Mouse (Mus musculus) liver, embryonic 15.5 days (tissue): ENCODE measurements around the gene Olfr1354. TPM values are rescaled to one million over a fixed set of nuclear protein-coding genes. Genes with fewer than 3 reads are reported as not detected.
"Not testable (repeated sequence)": the region's sequence is repeated elsewhere in the genome, so short reads cannot be mapped to it uniquely, and the experiment has no call there.

Experiments used
- ATAC-seq: fragments of 200-750 bp; cut with Nextera tagmentation; 2 replicates; pipeline ENCODE4 v1.8.0; 2017; ENCODE audit warnings: moderate number of reproducible peaks, mild to moderate bottlenecking, moderate library complexity; ENCODE audit not compliant: insufficient read depth
- H3K27ac ChIP-seq: fragments of 300-500 bp; sonication (generic); replicated peaks from 2 replicates; pipeline ENCODE4 v1.5.1; 2015; ENCODE audit warnings: mild to moderate bottlenecking, inconsistent platforms
- H3K27me3 ChIP-seq: fragments of 300-500 bp; sonication (generic); 2 replicates; pipeline ENCODE4 v1.6.1; 2015; ENCODE audit warnings: mild to moderate bottlenecking, inconsistent platforms
- H3K36me3 ChIP-seq: fragments of 300-500 bp; sonication (generic); replicated peaks from 2 replicates; pipeline ENCODE4 v1.6.1; 2015; ENCODE audit warnings: moderate library complexity, mild to moderate bottlenecking, inconsistent platforms
- H3K4me1 ChIP-seq: fragments of 300-500 bp; sonication (generic); replicated peaks from 2 replicates; pipeline ENCODE4 v1.6.1; 2015; ENCODE audit warnings: inconsistent platforms
- H3K4me2 ChIP-seq: fragments of 300-500 bp; sonication (generic); 2 replicates; pipeline ENCODE4 v1.6.1; 2015; ENCODE audit warnings: moderate library complexity, mild to moderate bottlenecking, inconsistent platforms
- H3K4me3 ChIP-seq: fragments of 300-500 bp; sonication (generic); replicated peaks from 2 replicates; pipeline ENCODE4 v1.5.1; 2015; ENCODE audit warnings: mild to moderate bottlenecking, inconsistent platforms
- H3K9ac ChIP-seq: fragments of 300-500 bp; sonication (generic); 2 replicates; pipeline ENCODE4 v1.6.1; 2015; ENCODE audit warnings: moderate library complexity, mild to moderate bottlenecking, inconsistent platforms
- H3K9me3 ChIP-seq: fragments of 300-500 bp; sonication (generic); replicated peaks from 2 replicates; pipeline ENCODE4 v1.6.1; 2016; ENCODE audit warnings: inconsistent platforms
- WGBS: fragments of 180-500 bp; shearing (Covaris S2); methylation state at CpG from one replicate; pipeline ENCODE4 v1.1.7; 2015; ENCODE audit warnings: mixed read lengths; ENCODE audit not compliant: insufficient replicate concordance; 5-methylcytosine and 5-hydroxymethylcytosine counted together
- polyA plus RNA-seq: library from polyadenylated mRNA; unstranded; fragments of >200 nt; fragmentation: Nextera tagmentation; extraction: Ambion mirVana; gene quantifications from 2 replicates; pipeline ENCODE4 v1.2.1, GENCODE M21; 2015

Gene Olfr1354
- not detected in 2 replicates for polyA plus RNA-seq

- not testable (repeated sequence) for H3K9ac ChIP-seq, H3K9me3 ChIP-seq, H3K4me2 ChIP-seq, ATAC-seq, H3K27me3 ChIP-seq, H3K4me3 ChIP-seq, H3K27ac ChIP-seq, H3K4me1 ChIP-seq, H3K36me3 ChIP-seq
- 40% methylated on average over 1 of the region's 1 CpGs for WGBS
These were observed at the start of gene Olfr1354 for GRCm38 (mm10) chr10:78912871-78913270. TSS of gene Olfr1354 (plus strand) at chr10:78913171.

- Histone ChIP-seq H3K4me2 (no peak within 1 kb of the TSS), H3K4me3 (no peak within 1 kb of the TSS), H3K36me3 (no peaks in the 10 kb centered on the region), H3K9me3 (no peaks in the 10 kb centered on the region), H3K27ac (no peak within 1 kb of the TSS), H3K27me3 (no peaks in the 10 kb centered on the region), H3K4me1 (no peaks in the 10 kb centered on the region), H3K9ac (no peak within 1 kb of the TSS)
- WGBS: 42% methylated on average over 2 of the region's 2 CpGs
- no peak for ATAC-seq
These were observed 37.7 kb upstream of the Olfr1354 start, which contains the start of gene Olfr1355 for GRCm38 (mm10) chr10:78875240-78875639. TSS of gene Olfr1355 (plus strand) at chr10:78875540.

- not testable (repeated sequence) for H3K9ac ChIP-seq, H3K36me3 ChIP-seq, H3K4me2 ChIP-seq, H3K27ac ChIP-seq, H3K27me3 ChIP-seq, H3K4me1 ChIP-seq, ATAC-seq, H3K9me3 ChIP-seq, H3K4me3 ChIP-seq
- 46% methylated on average over 1 of the region's 1 CpGs for WGBS
These were observed 37.4 kb downstream of the Olfr1354 start, which contains the start of gene Olfr8 for GRCm38 (mm10) chr10:78950336-78950735. TSS of gene Olfr8 (plus strand) at chr10:78950636.

GRCm38 (mm10) chr10:78963009-78963408 is 50.0 kb downstream of the Olfr1354 start, which contains the start of gene Olfr1353:
TSS of gene Olfr1353 (plus strand) at chr10:78963309.
- not testable (repeated sequence) for H3K9ac ChIP-seq, H3K4me1 ChIP-seq, ATAC-seq, H3K27ac ChIP-seq, H3K4me2 ChIP-seq, H3K36me3 ChIP-seq, H3K9me3 ChIP-seq, H3K4me3 ChIP-seq, H3K27me3 ChIP-seq

Other genes with a start within 250 kb of the Olfr1354 start
- not detected in 2 replicates for gene Casp14, start 194.9 kb upstream of the Olfr1354 start, polyA plus RNA-seq
- not detected in 2 replicates for gene Ccdc105, start 160.1 kb upstream of the Olfr1354 start, polyA plus RNA-seq
- gene Slc1a6, start 132.7 kb upstream of the Olfr1354 start, polyA plus RNA-seq: 0.12 and 0.17 TPM in 2 replicates
- not detected in 2 replicates for gene Olfr1356, start 61.0 kb upstream of the Olfr1354 start, polyA plus RNA-seq
- gene Olfr1355, start 37.6 kb upstream of the Olfr1354 start, polyA plus RNA-seq: not detected in 2 replicates
- gene Olfr8, start 37.5 kb downstream of the Olfr1354 start, polyA plus RNA-seq: not detected in 2 replicates
- not detected in 2 replicates for gene Olfr1353, start 50.1 kb downstream of the Olfr1354 start, polyA plus RNA-seq
- gene Olfr1352, start 67.9 kb downstream of the Olfr1354 start, polyA plus RNA-seq: not detected in 2 replicates
- not detected in 2 replicates for gene Olfr1351, start 99.3 kb downstream of the Olfr1354 start, polyA plus RNA-seq
- not detected in 2 replicates for gene Olfr57, start 115.6 kb downstream of the Olfr1354 start, polyA plus RNA-seq
- 2.8 and 3.5 TPM in 2 replicates for gene 2610008E11Rik, start 184.4 kb downstream of the Olfr1354 start, polyA plus RNA-seq
- not detected in 2 replicates for gene Vmn2r80, start 235.6 kb downstream of the Olfr1354 start, polyA plus RNA-seq